Mouse (Mus musculus) thymus, adult 2 months (tissue): Measurements from ENCODE around the gene Tm7sf3. TPM values are rescaled to one million over a fixed set of nuclear protein-coding genes. Genes with fewer than 3 reads are reported as not detected.

ENCODE experiments used
- DNase-seq: peaks from one replicate; pipeline ENCODE4 v3.0.0; 2021
- H3K27ac ChIP-seq: fragments of 200-500 bp; 2 replicates; pipeline ENCODE4 v1.5.1; 2012; ENCODE audit warnings: low read length, control low read depth; ENCODE audit not compliant: control insufficient read depth, insufficient read depth
- H3K27me3 ChIP-seq: fragments of 200-500 bp; 2 replicates; pipeline ENCODE4 v1.6.1; 2012; ENCODE audit warnings: mild to moderate bottlenecking, low read length, moderate library complexity, mixed read lengths; ENCODE audit not compliant: control insufficient read depth, insufficient read depth
- H3K36me3 ChIP-seq: fragments of 200-500 bp; 2 replicates; pipeline ENCODE4 v1.6.1; 2012; ENCODE audit warnings: mild to moderate bottlenecking, low read length, moderate library complexity; ENCODE audit not compliant: control insufficient read depth, insufficient read depth
- H3K4me1 ChIP-seq: fragments of 200-500 bp; replicated peaks from 2 replicates; pipeline ENCODE4 v1.6.1; 2012; ENCODE audit warnings: low read length; ENCODE audit not compliant: control insufficient read depth, insufficient read depth
- H3K4me3 ChIP-seq: fragments of 200-500 bp; 2 replicates; pipeline ENCODE4 v1.5.1; 2012; ENCODE audit warnings: mild to moderate bottlenecking, low read length, control low read depth, moderate library complexity; ENCODE audit not compliant: control insufficient read depth, insufficient read depth
- CTCF ChIP-seq: fragments of 200-500 bp; IDR thresholded peaks from 2 replicates; pipeline ENCODE4 v1.5.1; 2012; ENCODE audit warnings: mild to moderate bottlenecking, control low read depth, low read length, moderate library complexity, borderline replicate concordance; ENCODE audit not compliant: control insufficient read depth, poor library complexity, insufficient read depth; ENCODE audit errors: extremely low read depth
- POLR2A ChIP-seq: fragments of 200-500 bp; IDR thresholded peaks from 2 replicates; pipeline ENCODE4 v1.6.1; 2012; ENCODE audit warnings: mild to moderate bottlenecking, low read length, control low read depth, moderate library complexity; ENCODE audit not compliant: control insufficient read depth, poor library complexity, insufficient read depth; ENCODE audit errors: extremely low read depth
- WGBS: fragments of 180-500 bp; shearing (Covaris S2); methylation state at CpG from one replicate; pipeline ENCODE4 v1.1.7; 2018; 5-methylcytosine and 5-hydroxymethylcytosine counted together
- polyA plus RNA-seq: library from polyadenylated mRNA; depleted of rRNA; stranded (reverse); fragments of >200 nt; gene quantifications from 2 replicates; pipeline ENCODE4 v1.2.3, GENCODE M21; 2012

Tm7sf3 gene
- polyA plus RNA-seq, 1 experiment = 8.4 TPM

DNA sequence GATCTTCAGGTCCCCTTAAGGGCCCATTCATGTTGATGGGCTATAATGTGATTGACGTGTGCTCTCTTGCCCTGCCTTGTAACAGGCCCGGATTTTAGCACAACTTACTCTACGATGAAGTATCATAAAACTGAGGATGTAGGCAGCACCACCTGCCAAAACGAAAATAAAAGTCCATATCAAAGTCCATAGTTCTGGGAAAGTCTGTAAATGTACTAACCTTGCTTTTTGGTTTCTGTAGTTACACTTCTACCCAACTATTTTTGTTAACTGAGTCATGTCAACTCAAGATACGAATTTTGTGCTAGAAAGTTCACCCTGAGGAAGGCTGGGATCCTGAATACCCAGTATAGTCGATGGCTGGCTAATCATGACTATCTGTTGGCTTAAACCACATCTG lies 1.6 kb downstream of the Tm7sf3 start:
- 52% methylated on average over 6 of the region's 6 CpGs for WGBS
- no peak for DNase-seq
- Histone ChIP-seq H3K4me1 (peaks cover 8% of the 10 kb centered on the region), H3K27me3 (no peaks in the 10 kb centered on the region), H3K27ac (no peak overlapping the region), H3K4me3 (no peak overlapping the region), H3K36me3 (no peaks in the 10 kb centered on the region)
- TF ChIP-seq CTCF (no peak), POLR2A (no peak)

GRCm38 (mm10) chr6:146640068-146640965 lies 2.3 kb downstream of the Tm7sf3 start:
- H3K27me3 ChIP-seq = no peaks in the 10 kb centered on the region
- no peak for DNase-seq
- 50% methylated on average over 7 of the region's 7 CpGs for WGBS
- no peak overlapping the region for H3K4me3 ChIP-seq
- H3K27ac ChIP-seq = no peak overlapping the region
- peaks cover 8% of the 10 kb centered on the region for H3K4me1 ChIP-seq
- H3K36me3 ChIP-seq = no peaks in the 10 kb centered on the region
- no peak for TF ChIP-seq POLR2A
- TF ChIP-seq CTCF = no peak

DNA sequence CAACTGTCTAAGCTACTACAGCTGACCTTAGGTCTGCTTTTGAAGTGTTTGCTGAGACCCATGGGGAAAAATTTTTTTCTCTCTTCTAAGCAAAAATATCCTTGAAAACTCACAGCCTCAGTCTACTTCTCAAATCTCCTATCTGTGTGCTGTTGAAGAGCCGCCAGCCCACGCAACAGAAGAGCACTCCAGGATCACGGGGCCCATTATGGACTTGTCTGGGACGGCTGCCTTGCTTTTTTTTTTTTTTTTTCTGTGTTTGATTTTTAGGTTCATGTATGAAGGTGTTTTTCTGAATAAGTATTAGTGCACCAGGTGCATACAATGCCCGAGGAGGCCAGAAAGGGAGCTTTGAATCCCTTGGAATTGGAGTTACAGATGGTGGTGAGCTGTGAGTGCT lies 6.1 kb downstream of the Tm7sf3 start:
- H3K27ac ChIP-seq = no peak overlapping the region
- TF ChIP-seq CTCF (no peak), POLR2A (no peak)
- 95% methylated on average over 5 of the region's 5 CpGs for WGBS
- H3K36me3 ChIP-seq = no peaks in the 10 kb centered on the region
- no peak overlapping the region for H3K4me3 ChIP-seq
- no peaks in the 10 kb centered on the region for H3K27me3 ChIP-seq
- H3K4me1 ChIP-seq = peaks cover 10% of the 10 kb centered on the region
- DNase-seq = no peak

DNA sequence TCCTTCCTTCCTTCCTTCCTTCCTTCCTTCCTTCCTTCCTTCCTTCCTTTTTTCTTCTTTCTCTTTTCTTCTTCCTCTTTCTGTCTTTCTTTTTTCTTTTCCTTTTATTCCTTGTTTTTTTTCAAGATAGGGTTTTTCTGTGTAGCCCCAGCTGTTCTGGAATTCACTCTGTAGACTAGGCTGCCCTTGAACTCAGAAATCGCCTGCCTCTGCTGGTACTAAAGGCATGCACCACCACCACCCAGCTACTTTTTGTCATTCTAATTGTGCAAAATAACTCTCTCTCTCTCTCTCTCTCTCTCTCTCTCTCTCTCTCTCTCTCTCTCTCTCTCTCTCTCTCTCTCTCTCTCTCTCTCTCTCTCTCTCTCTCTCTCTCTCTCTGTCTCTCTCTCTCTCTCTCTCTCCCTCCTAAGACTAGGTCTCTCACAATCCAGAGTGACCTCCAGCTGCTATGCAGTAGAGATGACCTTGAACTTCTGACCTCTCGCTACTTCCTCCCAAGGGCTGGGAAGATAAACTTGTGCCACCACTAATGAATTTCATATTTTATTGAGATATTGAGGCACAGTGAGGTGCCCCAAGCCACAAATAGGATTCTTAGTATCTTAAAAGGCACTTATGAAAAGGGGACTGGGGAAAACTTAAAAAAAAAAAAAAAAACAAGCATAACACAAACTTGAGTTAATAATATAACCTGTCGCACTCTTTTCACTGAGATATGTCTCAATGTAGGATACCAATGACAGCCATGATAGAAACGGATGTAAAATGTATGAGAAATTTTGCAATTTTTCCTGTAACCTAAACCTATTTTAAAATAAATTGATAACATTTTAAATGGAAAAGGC lies 7.6 kb downstream of the Tm7sf3 start:
- Histone ChIP-seq H3K27me3 (no peaks in the 10 kb centered on the region), H3K27ac (no peak overlapping the region), H3K36me3 (no peaks in the 10 kb centered on the region), H3K4me3 (no peak overlapping the region), H3K4me1 (peaks cover 15% of the 10 kb centered on the region)
- WGBS = 87% methylated on average over 4 of the region's 4 CpGs
- TF ChIP-seq POLR2A (no peak), CTCF (no peak)
- DNase-seq = no peak

DNA sequence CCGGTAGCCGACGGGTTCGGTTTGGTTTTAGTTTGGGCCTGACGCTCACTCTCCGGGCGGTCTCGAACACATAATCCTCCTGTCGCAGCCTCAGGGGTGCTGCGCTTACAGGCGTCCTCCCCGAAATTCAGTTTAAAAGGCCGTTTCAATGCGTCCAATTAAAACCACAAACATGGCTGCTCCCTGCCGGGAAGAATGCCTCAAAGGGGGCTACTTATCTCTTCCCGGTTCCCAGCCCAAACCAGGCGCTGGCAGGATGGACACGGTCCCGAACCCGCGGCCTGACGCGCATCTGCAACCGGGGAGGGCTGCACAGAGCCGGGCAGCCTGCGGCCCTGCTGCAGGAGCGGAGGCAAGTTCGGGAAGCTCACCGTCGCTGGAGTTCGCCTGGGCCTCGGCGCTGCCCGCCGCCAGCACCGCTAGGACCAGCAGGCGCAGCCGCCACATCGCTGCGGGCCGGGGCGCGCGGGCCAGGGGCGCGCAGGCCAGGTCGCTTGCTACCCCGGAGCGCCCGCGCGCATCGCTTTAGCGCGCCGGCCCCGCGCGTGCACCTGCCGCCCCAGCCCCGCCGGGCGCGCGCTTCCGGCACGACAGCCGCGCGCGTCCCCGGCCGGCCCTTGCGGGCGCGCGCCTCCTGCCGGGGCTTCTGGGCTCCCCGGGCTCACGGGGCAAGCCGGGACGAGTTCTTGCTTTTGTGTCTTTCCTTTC lies 8.5 kb downstream of the Tm7sf3 start:
- peaks cover 15% of the 10 kb centered on the region for H3K4me1 ChIP-seq
- H3K27me3 ChIP-seq = no peaks in the 10 kb centered on the region
- WGBS = under 1% methylated on average over 82 of the region's 82 CpGs
- no peak overlapping the region for H3K27ac ChIP-seq
- TF ChIP-seq CTCF (no peak), POLR2A (no peak)
- no peaks in the 10 kb centered on the region for H3K36me3 ChIP-seq
- H3K4me3 ChIP-seq = peak overlapping the region; percentile 95
- DNase-seq = peak; percentile 79

GRCm38 (mm10) chr6:146633629-146634014 lies 9.0 kb downstream of the Tm7sf3 start:
- no peak overlapping the region for H3K27ac ChIP-seq
- H3K27me3 ChIP-seq = no peaks in the 10 kb centered on the region
- peaks cover 15% of the 10 kb centered on the region for H3K4me1 ChIP-seq
- DNase-seq = no peak
- no peaks in the 10 kb centered on the region for H3K36me3 ChIP-seq
- peak overlapping the region; percentile 95 for H3K4me3 ChIP-seq
- WGBS = 22% methylated on average over 14 of the region's 14 CpGs
- TF ChIP-seq CTCF = no peak
- no peak for TF ChIP-seq POLR2A

GRCm38 (mm10) chr6:146633097-146633496 lies 9.5 kb downstream of the Tm7sf3 start:
- no peak for TF ChIP-seq POLR2A
- Histone ChIP-seq H3K4me1 (peaks cover 15% of the 10 kb centered on the region), H3K27ac (no peak overlapping the region), H3K27me3 (no peaks in the 10 kb centered on the region), H3K4me3 (no peak overlapping the region), H3K36me3 (no peaks in the 10 kb centered on the region)
- no peak for DNase-seq
- WGBS = 89% methylated on average over 8 of the region's 8 CpGs
